Mouse (Mus musculus): ENCODE measurements at regions not wholly inside any gene's neighbourhood (a gene's known extent, or its start where the extent isn't known, plus 50 kb on each side); places are given as distances from the start of the nearest gene placed in this dataset.

DNA sequence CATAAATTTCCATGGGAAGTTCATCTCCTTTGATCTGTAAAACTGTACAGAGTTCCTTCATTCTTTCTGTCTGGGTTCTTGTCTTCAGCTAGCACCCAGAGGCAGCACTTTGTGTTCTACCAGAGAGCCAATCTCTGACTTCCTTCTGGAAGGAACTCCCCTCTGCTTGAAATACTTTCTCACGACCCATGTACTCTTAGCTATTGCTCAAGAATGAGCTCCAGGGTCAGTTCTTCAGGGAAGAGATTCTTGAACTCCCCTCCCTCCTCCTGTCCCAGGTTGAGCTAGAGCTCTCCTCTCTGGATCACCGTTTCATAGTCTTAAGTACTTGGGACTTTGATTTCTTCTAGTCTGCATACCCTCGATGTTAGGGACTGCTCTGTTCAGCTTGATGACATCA, 311.8 kb downstream of the Foxo1 start:
- no peak for DNase-seq

GRCm38 (mm10) chr3:52579096-52579495, 311.0 kb downstream of the Foxo1 start:
- no peak for DNase-seq

DNA sequence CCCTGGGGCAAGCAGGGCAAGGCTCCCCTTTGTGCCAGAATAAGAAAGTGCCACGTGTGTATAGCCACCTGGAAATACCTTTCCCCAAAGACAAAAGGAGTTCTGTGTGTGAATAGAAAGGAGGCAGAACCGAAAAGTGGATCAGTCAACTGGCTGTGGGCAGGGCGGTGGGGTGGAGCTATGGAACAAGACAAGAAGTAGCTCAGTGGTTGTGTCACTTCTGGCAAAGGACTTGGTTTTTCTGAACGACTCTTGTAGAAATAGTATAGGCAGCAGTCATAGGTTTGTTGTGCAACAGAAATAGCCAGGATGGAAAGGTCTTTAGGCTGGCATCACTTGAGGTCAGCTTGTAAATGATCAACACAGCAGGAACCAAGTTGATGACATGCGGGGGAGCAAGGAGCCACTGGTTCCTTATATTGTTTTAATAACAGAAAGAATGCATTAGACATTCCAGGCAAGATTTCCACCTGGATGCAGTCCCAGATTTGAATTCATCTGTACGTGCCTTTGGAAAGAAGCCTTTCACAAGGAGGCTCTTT, 308.6 kb downstream of the Foxo1 start:
- no peak for DNase-seq

GRCm38 (mm10) chr3:52575237-52575798, 307.2 kb downstream of the Foxo1 start:
- DNase-seq = no peak

DNA sequence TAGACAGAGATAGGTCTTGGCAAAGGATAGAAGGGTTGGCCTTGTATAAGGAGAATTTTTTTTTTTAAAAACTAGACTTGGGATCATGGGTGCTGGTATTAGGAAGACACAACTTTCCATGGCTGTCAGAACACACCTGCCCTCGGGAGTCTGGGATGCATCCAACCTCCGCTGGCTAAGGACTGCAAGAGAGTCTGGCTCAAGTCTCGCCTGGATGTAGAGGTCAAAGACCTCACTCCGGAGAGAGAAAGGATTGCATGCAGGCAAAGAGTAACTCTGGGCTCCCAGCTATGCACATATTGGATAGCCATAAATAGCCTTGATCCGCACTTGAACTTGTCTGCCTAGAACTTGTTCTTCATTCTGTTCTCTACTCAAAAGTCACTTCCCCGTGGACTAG, 306.2 kb downstream of the Foxo1 start:
- no peak for DNase-seq

GRCm38 (mm10) chr3:52573806-52574205, 305.7 kb downstream of the Foxo1 start:
- no peak for DNase-seq

- DNase-seq = no peak
These were observed 304.7 kb downstream of the Foxo1 start for GRCm38 (mm10) chr3:52572514-52573485.

DNA sequence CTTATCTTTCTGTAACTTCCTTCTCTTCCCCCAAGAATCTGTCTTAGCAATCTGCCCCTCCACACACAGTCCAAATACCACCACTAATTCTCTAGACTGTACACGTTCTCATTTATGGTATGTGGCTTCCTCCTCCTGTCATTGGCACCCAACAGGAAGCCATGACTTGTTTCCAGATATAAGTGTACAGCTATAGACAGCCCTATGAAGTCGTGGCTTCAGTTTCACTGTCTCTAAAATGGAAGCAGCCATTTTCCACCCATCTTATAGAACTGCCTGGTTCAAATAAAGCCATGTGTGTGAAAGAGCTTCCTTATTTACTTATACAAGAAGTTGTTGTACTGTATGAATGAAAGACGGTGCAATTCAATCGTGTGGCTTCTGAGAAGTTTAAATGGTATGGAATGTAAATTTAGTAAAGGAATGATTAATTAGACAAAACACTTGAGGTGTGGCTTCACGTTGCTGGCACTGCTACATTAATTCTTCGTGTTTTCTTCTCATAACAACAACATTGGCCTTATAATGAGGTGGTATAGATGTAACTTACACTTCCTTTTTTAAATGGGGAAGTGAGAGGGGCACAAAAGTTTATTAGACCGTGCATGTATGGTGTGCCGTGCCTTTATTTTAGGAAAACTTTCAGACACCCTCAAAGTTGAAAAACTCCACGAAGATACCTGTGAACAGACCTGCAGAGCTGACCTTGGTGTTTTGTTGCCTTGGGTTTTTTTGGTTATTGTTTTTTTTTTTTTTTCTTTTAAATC, 299.7 kb downstream of the Foxo1 start:
- no peak for DNase-seq

DNA sequence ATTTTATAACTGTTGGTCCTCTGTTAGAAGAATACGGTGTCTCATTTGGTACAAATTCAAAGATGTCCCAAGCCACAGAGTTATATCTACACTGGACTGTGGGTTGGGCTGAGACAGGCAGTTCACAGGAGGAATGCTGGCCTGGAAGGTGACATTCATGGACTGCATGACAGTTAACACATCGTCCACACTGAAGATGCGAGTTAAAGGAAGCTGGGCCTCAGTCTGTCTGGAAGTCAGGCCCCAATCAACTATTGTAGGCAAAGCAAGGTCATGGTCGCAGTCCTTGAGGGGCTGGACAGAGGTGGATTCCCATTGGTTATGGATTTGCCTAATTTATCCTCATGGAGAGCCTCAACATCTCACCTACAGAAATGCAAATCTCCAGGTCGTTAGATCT, 295.5 kb downstream of the Foxo1 start:
- DNase-seq = no peak

DNA sequence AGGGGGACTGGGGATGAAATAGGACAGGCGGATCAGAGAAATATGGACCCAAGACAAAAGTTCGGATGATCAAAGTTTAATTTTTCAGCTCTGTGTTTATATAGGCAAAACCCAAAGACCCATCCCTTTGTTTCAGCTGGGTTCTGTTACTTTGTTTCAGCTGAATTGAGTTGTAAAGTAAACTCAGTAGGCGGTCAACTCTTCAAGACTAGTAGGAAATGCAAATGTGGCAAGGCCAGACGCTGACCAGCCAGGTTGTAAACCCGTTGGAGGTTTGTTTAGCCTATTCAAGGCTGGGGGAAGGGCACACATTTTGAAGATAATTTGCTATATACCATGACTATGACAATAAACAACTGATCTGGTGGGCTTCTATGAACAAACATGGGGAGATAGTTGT, 294.7 kb downstream of the Foxo1 start:
- DNase-seq = no peak

DNA sequence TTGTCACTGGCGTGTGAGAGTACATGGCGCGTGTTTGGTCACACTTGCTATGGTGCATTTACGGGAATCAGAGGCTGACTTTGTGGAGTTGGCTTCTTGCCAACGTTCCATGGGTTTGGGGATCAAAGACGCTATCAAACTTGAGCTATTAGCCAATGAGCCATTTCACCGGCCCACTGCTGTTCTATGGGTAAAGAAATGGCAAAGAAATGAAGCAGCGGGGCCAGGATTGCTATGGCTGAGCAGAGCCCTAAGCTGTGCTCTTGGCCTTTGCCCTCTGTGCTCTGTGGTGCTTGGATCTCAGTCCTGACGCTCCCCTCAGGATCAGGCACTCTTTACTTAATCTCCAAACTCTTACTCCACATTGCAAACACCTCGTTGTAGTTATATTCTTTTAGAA, 291.3 kb downstream of the Foxo1 start:
- DNase-seq = no peak

- DNase-seq = no peak
These were observed 290.6 kb downstream of the Foxo1 start for GRCm38 (mm10) chr3:52558765-52559164.

- DNase-seq = no peak
These were observed 289.2 kb downstream of the Foxo1 start for GRCm38 (mm10) chr3:52557296-52557695.

- DNase-seq = no peak
These were observed 286.9 kb downstream of the Foxo1 start for GRCm38 (mm10) chr3:52555038-52555437.

DNA sequence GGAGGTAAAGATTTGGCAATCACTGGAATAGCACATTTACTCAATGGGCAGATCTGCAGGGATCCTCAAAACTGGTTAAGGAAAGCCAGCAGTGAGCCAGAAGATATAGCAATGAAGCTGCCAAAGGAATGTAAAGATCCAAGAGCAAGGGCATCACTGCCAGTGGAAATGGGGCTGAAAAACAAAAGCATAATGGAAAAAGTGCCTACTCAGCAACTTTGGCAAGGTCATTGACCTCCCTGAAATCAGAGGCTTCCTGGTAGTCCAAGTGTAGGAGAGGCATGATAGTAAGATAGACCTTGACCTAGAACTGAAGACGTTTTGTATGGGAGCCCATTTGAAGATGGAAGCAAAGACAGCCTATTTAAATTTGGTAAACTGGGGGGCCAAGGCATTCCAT, 286.4 kb downstream of the Foxo1 start:
- no peak for DNase-seq

DNA sequence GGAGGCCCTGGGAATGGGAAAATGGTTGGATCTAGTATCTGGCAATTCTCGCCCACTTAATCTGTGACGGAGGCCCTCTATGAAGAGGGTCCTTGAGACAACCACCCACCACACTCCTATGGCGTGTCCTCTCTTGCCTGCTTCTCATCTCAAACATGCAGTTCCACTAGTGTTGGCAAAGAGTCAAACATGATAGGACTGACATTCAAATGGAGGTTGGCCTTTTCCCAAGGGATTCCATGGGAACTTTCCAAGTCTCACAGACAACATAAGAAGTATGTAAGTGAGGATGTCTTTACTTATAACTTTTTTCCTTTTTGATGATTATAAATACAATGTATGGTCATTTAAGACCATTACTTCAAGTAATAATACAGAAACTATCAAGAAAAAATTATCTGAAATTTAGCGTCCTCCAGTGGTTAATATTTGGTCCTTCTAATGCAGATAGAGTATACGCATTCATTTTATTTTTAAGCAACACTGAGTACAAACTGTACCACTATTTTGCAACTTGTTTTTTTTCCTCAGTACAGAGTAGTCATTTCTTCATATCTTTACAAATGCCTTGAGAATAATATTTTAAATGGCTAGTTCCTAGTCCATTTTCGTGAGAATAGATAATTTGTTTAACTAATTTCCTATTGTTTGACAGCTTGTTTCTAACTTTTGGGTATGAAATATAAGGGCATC, 280.2 kb downstream of the Foxo1 start:
- no peak for DNase-seq

DNA sequence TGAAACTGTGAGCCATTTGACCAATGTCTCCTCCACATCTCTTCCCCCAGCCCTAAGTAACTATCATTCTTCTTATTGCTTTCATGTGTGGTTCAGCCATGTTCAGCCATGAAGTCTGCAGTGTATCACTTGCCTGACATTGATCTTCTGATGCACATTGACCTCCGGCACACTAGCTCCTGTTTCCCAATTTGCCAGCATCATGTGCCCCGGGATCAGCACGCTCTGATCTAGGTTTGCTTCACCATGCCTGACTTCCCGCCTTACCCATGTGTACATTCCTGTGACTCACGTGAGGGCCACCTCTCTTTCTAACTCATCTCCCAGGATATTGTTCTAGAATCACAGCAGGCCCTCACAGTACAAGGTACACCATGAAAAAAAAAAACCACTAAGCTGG, 277.9 kb downstream of the Foxo1 start:
- DNase-seq = no peak

- no peak for DNase-seq
These were observed 274.9 kb downstream of the Foxo1 start for GRCm38 (mm10) chr3:52543006-52543405.

GRCm38 (mm10) chr3:52540862-52541380, 272.8 kb downstream of the Foxo1 start:
- no peak for DNase-seq

DNA sequence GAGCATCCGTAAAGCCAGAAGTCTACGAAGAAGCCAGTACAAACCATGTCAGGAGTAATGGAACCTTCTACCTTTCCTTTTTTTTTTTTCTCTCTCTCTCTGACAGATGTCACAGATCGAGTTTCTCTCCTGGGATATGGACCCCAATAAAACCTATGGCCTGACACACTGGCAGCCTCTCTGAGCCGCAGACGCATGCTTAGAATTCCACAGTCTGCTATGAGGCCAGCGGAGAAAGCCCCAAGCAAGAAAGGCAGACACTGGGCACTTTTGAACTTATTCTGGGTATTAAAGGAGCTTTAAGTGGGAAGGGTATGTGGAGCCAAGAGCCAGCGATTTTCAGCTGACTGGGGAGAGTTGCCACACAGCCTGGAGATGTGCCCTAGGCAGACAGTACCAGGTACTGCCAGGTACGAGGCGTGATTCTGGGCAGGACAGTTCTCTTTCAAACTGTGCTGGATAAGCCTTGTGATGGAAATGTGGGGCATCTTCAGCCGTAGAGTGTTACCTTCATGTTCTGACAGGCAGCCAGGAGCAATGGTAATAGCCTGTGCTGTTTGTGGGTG, 271.8 kb downstream of the Foxo1 start:
- DNase-seq = no peak

- no peak for DNase-seq
These were observed 270.2 kb downstream of the Foxo1 start for GRCm38 (mm10) chr3:52538306-52538705.

GRCm38 (mm10) chr3:52537362-52537911, 269.3 kb downstream of the Foxo1 start:
- DNase-seq = no peak
